Mouse (Mus musculus): Measurements from ENCODE around the gene Zfx. TPM values are rescaled to one million over a fixed set of nuclear protein-coding genes. Genes with fewer than 3 reads are reported as not detected.

The Zfx gene
- polyA plus RNA-seq, 1 experiment from 2014 or later: 31.3 TPM

- Histone ChIP-seq H3K27ac (replicated peaks; ENCODE audit: low read depth, low read length) (no peak overlapping the region), H3K36me3 (ENCODE audit: control insufficient read depth, insufficient read depth, low read length) (no peaks in the 10 kb centered on the region), H3K9ac (replicated peaks; ENCODE audit: low read length) (no peak overlapping the region), H3K9me3 (ENCODE audit: control insufficient read depth, low read length) (no peaks in the 10 kb centered on the region), H3K27me3 (ENCODE audit: control insufficient read depth, insufficient read depth, low read length) (0 out of 2 replicates have a peak, but pooled peaks cover 2% of the 10 kb centered on the region), H3K4me3 (replicated peaks; ENCODE audit: low read depth, low read length) (no peak overlapping the region), H3K4me2 (ENCODE audit: low read length) (no peak overlapping the region), H3K4me1 (ENCODE audit: control insufficient read depth, insufficient read depth, low read length) (no peaks in the 10 kb centered on the region)
- DNase-seq (no peak), ATAC-seq (ENCODE audit: low FRiP score, low TSS enrichment) (no peak)
- 86% methylated on average over 6 of the region's 6 CpGs for WGBS
Observed at GRCm38 (mm10) chrX:94115882-94116281, 7.6 kb downstream of the Zfx start.

- H3K4me3 ChIP-seq (replicated peaks; ENCODE audit: low read depth, low read length): no peak overlapping the region
- WGBS: 46% methylated on average over 2 of the region's 2 CpGs
- 0 out of 2 replicates have a peak, but pooled peaks cover 3% of the 10 kb centered on the region for H3K36me3 ChIP-seq (ENCODE audit: control insufficient read depth, insufficient read depth, low read length)
- ATAC-seq (ENCODE audit: low FRiP score, low TSS enrichment) (no peak), DNase-seq (no peak)
- H3K4me1 ChIP-seq (ENCODE audit: control insufficient read depth, insufficient read depth, low read length): no peaks in the 10 kb centered on the region
- H3K27ac ChIP-seq (replicated peaks; ENCODE audit: low read depth, low read length): no peak overlapping the region
- no peak overlapping the region for H3K4me2 ChIP-seq (ENCODE audit: low read length)
- H3K9me3 ChIP-seq (ENCODE audit: control insufficient read depth, low read length): no peaks in the 10 kb centered on the region
- no peak overlapping the region for H3K9ac ChIP-seq (replicated peaks; ENCODE audit: low read length)
- H3K27me3 ChIP-seq (ENCODE audit: control insufficient read depth, insufficient read depth, low read length): peaks cover 14% of the 10 kb centered on the region; the same call in 1 of the 2 replicates
Observed at GRCm38 (mm10) chrX:94105964-94106363, 17.5 kb downstream of the Zfx start.

- no peaks in the 10 kb centered on the region for H3K4me1 ChIP-seq (ENCODE audit: control insufficient read depth, insufficient read depth, low read length)
- H3K4me2 ChIP-seq (ENCODE audit: low read length): no peak overlapping the region
- H3K27me3 ChIP-seq (ENCODE audit: control insufficient read depth, insufficient read depth, low read length): 0 out of 2 replicates have a peak, but pooled peaks cover 9% of the 10 kb centered on the region
- H3K9me3 ChIP-seq (ENCODE audit: control insufficient read depth, low read length): no peaks in the 10 kb centered on the region
- ATAC-seq (ENCODE audit: low FRiP score, low TSS enrichment) (no peak), DNase-seq (no peak)
- no peak overlapping the region for H3K27ac ChIP-seq (replicated peaks; ENCODE audit: low read depth, low read length)
- H3K36me3 ChIP-seq (ENCODE audit: control insufficient read depth, insufficient read depth, low read length): peaks cover 10% of the 10 kb centered on the region; the same call in 1 of the 2 replicates
- H3K4me3 ChIP-seq (replicated peaks; ENCODE audit: low read depth, low read length): no peak overlapping the region
- H3K9ac ChIP-seq (replicated peaks; ENCODE audit: low read length): no peak overlapping the region
Observed at GRCm38 (mm10) chrX:94102938-94103337, 20.6 kb downstream of the Zfx start.

GRCm38 (mm10) chrX:94100561-94100960 is 22.9 kb downstream of the Zfx start:
- no peak for ATAC-seq (ENCODE audit: low FRiP score, low TSS enrichment)
- Histone ChIP-seq H3K36me3 (ENCODE audit: control insufficient read depth, insufficient read depth, low read length) (peaks cover 17% of the 10 kb centered on the region; the same call in 1 of the 2 replicates), H3K4me3 (replicated peaks; ENCODE audit: low read depth, low read length) (no peak overlapping the region), H3K4me2 (ENCODE audit: low read length) (no peak overlapping the region), H3K27me3 (ENCODE audit: control insufficient read depth, insufficient read depth, low read length) (0 out of 2 replicates have a peak, but pooled peaks cover 5% of the 10 kb centered on the region), H3K4me1 (ENCODE audit: control insufficient read depth, insufficient read depth, low read length) (no peaks in the 10 kb centered on the region), H3K9ac (replicated peaks; ENCODE audit: low read length) (no peak overlapping the region), H3K27ac (replicated peaks; ENCODE audit: low read depth, low read length) (no peak overlapping the region), H3K9me3 (ENCODE audit: control insufficient read depth, low read length) (no peaks in the 10 kb centered on the region)
- no peak for DNase-seq
- 83% methylated on average over 1 of the region's 1 CpGs for WGBS

- WGBS: 85% methylated on average over 2 of the region's 2 CpGs
- H3K4me2 ChIP-seq (ENCODE audit: low read length): no peak overlapping the region
- no peak for DNase-seq
- ATAC-seq (ENCODE audit: low FRiP score, low TSS enrichment): no peak
- no peak overlapping the region for H3K9ac ChIP-seq (replicated peaks; ENCODE audit: low read length)
- no peaks in the 10 kb centered on the region for H3K27me3 ChIP-seq (ENCODE audit: control insufficient read depth, insufficient read depth, low read length)
- H3K4me3 ChIP-seq (replicated peaks; ENCODE audit: low read depth, low read length): no peak overlapping the region
- H3K27ac ChIP-seq (replicated peaks; ENCODE audit: low read depth, low read length): no peak overlapping the region
- H3K4me1 ChIP-seq (ENCODE audit: control insufficient read depth, insufficient read depth, low read length): no peaks in the 10 kb centered on the region
- H3K9me3 ChIP-seq (ENCODE audit: control insufficient read depth, low read length): no peaks in the 10 kb centered on the region
- H3K36me3 ChIP-seq (ENCODE audit: control insufficient read depth, insufficient read depth, low read length): no peaks in the 10 kb centered on the region
Observed at GRCm38 (mm10) chrX:94091001-94091400, 32.5 kb downstream of the Zfx start.

GRCm38 (mm10) chrX:94061246-94061645 is 62.3 kb downstream of the Zfx start:
- ATAC-seq (ENCODE audit: low FRiP score, low TSS enrichment) (no peak), DNase-seq (peak; percentile 5)
- Histone ChIP-seq H3K9me3 (ENCODE audit: control insufficient read depth, low read length) (no peaks in the 10 kb centered on the region), H3K36me3 (ENCODE audit: control insufficient read depth, insufficient read depth, low read length) (no peaks in the 10 kb centered on the region), H3K27ac (replicated peaks; ENCODE audit: low read depth, low read length) (no peak overlapping the region), H3K4me3 (replicated peaks; ENCODE audit: low read depth, low read length) (no peak overlapping the region), H3K27me3 (ENCODE audit: control insufficient read depth, insufficient read depth, low read length) (peaks cover 5% of the 10 kb centered on the region; the same call in 1 of the 2 replicates), H3K9ac (replicated peaks; ENCODE audit: low read length) (no peak overlapping the region), H3K4me2 (ENCODE audit: low read length) (no peak overlapping the region), H3K4me1 (ENCODE audit: control insufficient read depth, insufficient read depth, low read length) (no peaks in the 10 kb centered on the region)
- 65% methylated on average over 6 of the region's 6 CpGs for WGBS

- H3K4me3 ChIP-seq (replicated peaks; ENCODE audit: low read depth, low read length): no peak overlapping the region
- WGBS: 81% methylated on average over 8 of the region's 8 CpGs
Observed at GRCm38 (mm10) chrX:94060751-94061150, 62.8 kb downstream of the Zfx start.

GRCm38 (mm10) chrX:94058748-94059147 is 64.8 kb downstream of the Zfx start:
- Histone ChIP-seq H3K27me3 (ENCODE audit: control insufficient read depth, insufficient read depth, low read length) (0 out of 2 replicates have a peak, but pooled peaks cover 5% of the 10 kb centered on the region), H3K4me3 (replicated peaks; ENCODE audit: low read depth, low read length) (no peak overlapping the region), H3K4me1 (ENCODE audit: control insufficient read depth, insufficient read depth, low read length) (no peaks in the 10 kb centered on the region), H3K4me2 (ENCODE audit: low read length) (no peak overlapping the region), H3K27ac (replicated peaks; ENCODE audit: low read depth, low read length) (no peak overlapping the region), H3K9ac (replicated peaks; ENCODE audit: low read length) (no peak overlapping the region), H3K9me3 (ENCODE audit: control insufficient read depth, low read length) (no peaks in the 10 kb centered on the region), H3K36me3 (ENCODE audit: control insufficient read depth, insufficient read depth, low read length) (no peaks in the 10 kb centered on the region)
- DNase-seq (peak; percentile 1), ATAC-seq (ENCODE audit: low FRiP score, low TSS enrichment) (no peak)
- WGBS: 42% methylated on average over 6 of the region's 6 CpGs

More at GRCm38 (mm10) chrX:94060751-94061150, 62.8 kb downstream of the Zfx start:
- H3K27ac ChIP-seq (replicated peaks; ENCODE audit: low read depth, low read length): no peak overlapping the region
- H3K27me3 ChIP-seq (ENCODE audit: control insufficient read depth, insufficient read depth, low read length): peaks cover 5% of the 10 kb centered on the region; the same call in 1 of the 2 replicates
- no peak for ATAC-seq (ENCODE audit: low FRiP score, low TSS enrichment)
- H3K9ac ChIP-seq (replicated peaks; ENCODE audit: low read length): no peak overlapping the region
- DNase-seq: no peak
- no peaks in the 10 kb centered on the region for H3K9me3 ChIP-seq (ENCODE audit: control insufficient read depth, low read length)
- no peak overlapping the region for H3K4me2 ChIP-seq (ENCODE audit: low read length)
- H3K4me1 ChIP-seq (ENCODE audit: control insufficient read depth, insufficient read depth, low read length): no peaks in the 10 kb centered on the region
- no peaks in the 10 kb centered on the region for H3K36me3 ChIP-seq (ENCODE audit: control insufficient read depth, insufficient read depth, low read length)

- Histone ChIP-seq H3K36me3 (ENCODE audit: control insufficient read depth, insufficient read depth, low read length) (no peaks in the 10 kb centered on the region), H3K27ac (replicated peaks; ENCODE audit: low read depth, low read length) (no peak overlapping the region), H3K9ac (replicated peaks; ENCODE audit: low read length) (no peak overlapping the region), H3K27me3 (ENCODE audit: control insufficient read depth, insufficient read depth, low read length) (no peaks in the 10 kb centered on the region; the same call in 1 of the 2 replicates), H3K9me3 (ENCODE audit: control insufficient read depth, low read length) (no peaks in the 10 kb centered on the region), H3K4me2 (ENCODE audit: low read length) (no peak overlapping the region), H3K4me1 (ENCODE audit: control insufficient read depth, insufficient read depth, low read length) (no peaks in the 10 kb centered on the region), H3K4me3 (replicated peaks; ENCODE audit: low read depth, low read length) (no peak overlapping the region)
- ATAC-seq (ENCODE audit: low FRiP score, low TSS enrichment) (no peak), DNase-seq (no peak)
- 76% methylated on average over 3 of the region's 3 CpGs for WGBS
Observed at GRCm38 (mm10) chrX:94049048-94049447, 74.5 kb downstream of the Zfx start.

All from midbrain, embryonic 14.5 days (tissue).